Mouse (Mus musculus) midbrain, embryonic 11.5 days (tissue): ENCODE measurements around the gene Tbpl1. TPM values are rescaled to one million over a fixed set of nuclear protein-coding genes. Genes with fewer than 3 reads are reported as not detected.

Source experiments
- ATAC-seq: fragments of 200-750 bp; cut with Nextera tagmentation; 2 replicates; pipeline ENCODE4 v1.8.0; 2017; ENCODE audit warnings: moderate TSS enrichment, moderate library complexity; ENCODE audit not compliant: low FRiP score
- DNase-seq: peaks from one replicate; pipeline ENCODE4 v3.0.0; 2015; ENCODE audit warnings: low spot score; ENCODE audit errors: missing footprints
- H3K27ac ChIP-seq: fragments of 300-500 bp; sonication (generic); 2 replicates; pipeline ENCODE4 v1.5.1; 2014; ENCODE audit warnings: low read depth, low read length
- H3K27me3 ChIP-seq: fragments of 300-500 bp; sonication (generic); 2 replicates; pipeline ENCODE4 v1.6.1; 2014; ENCODE audit warnings: mild to moderate bottlenecking, low read length, moderate library complexity, mixed read lengths; ENCODE audit not compliant: control insufficient read depth, insufficient read depth
- H3K36me3 ChIP-seq: fragments of 300-500 bp; sonication (generic); 2 replicates; pipeline ENCODE4 v1.6.1; 2014; ENCODE audit warnings: mild to moderate bottlenecking, low read length, moderate library complexity, mixed read lengths; ENCODE audit not compliant: control insufficient read depth, insufficient read depth
- H3K4me1 ChIP-seq: fragments of 300-500 bp; sonication (generic); 2 replicates; pipeline ENCODE4 v1.6.1; 2014; ENCODE audit warnings: low read length; ENCODE audit not compliant: control insufficient read depth, insufficient read depth
- H3K4me2 ChIP-seq: fragments of 300-500 bp; sonication (generic); 2 replicates; pipeline ENCODE4 v1.6.1; 2014; ENCODE audit warnings: mild to moderate bottlenecking, moderate library complexity
- H3K4me3 ChIP-seq: fragments of 300-500 bp; sonication (generic); 2 replicates; pipeline ENCODE4 v1.5.1; 2014; ENCODE audit warnings: low read depth, low read length
- H3K9ac ChIP-seq: fragments of 300-500 bp; sonication (generic); 2 replicates; pipeline ENCODE4 v1.6.1; 2014; ENCODE audit warnings: low read length
- H3K9me3 ChIP-seq: fragments of 300-500 bp; sonication (generic); 2 replicates; pipeline ENCODE4 v1.6.1; 2016; ENCODE audit warnings: low read length; ENCODE audit not compliant: control insufficient read depth
- WGBS: fragments of 180-500 bp; shearing (Covaris S2); extraction: QIAGEN DNeasy Blood & Tissue Kit; methylation state at CpG from one replicate; pipeline ENCODE4 v1.1.7; 2014; 5-methylcytosine and 5-hydroxymethylcytosine counted together
- microRNA-seq: library from miRNA; unstranded; fragments of <30 nt; microRNA quantifications from one replicate; pipeline ENCODE4, GENCODE M21; 2017
- polyA plus RNA-seq: library from polyadenylated mRNA; unstranded; fragments of >200 nt; fragmentation: Nextera tagmentation; extraction: Ambion mirVana; gene quantifications from 2 replicates; pipeline ENCODE4 v1.2.1, GENCODE M21; 2014

The Tbpl1 gene
- polyA plus RNA-seq, 1 experiment from 2014 or later, result 131 TPM

DNA sequence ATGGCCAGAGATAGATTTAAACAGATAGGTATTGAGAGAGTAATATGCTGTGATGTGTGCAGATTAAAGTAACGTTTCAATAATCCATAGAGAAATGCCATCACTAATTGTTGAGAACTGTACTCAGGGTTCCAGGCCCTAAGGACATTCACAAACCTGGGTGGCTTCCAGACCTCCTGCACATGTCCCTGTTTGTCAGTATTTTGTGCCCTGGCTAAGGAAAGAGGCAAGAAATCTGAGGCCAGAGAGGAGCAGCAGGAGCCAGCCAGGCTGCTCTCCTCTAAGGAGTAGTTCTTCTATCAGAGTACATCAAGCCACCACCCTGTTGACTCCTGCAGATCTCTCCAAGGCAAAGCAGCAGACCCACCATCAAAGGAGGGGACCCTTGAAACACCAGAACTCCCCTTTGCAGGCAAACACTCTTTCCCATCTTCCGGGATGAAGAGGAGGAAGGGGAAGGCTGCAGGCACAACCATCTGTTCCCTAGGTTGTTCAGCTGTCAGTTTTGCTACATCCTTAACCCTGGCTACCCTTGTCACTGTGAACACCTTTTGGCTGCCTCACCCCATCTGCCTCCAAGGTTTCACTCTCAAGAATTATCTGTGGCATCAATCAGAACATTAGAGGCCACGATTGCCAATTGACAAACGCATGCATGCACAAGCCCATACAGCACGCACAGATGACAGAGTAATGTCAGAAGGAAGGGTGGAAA is 71.3 kb downstream of the Tbpl1 start:
- H3K36me3 ChIP-seq, result no peaks in the 10 kb centered on the region
- H3K4me2 ChIP-seq, result no peak overlapping the region
- no peak overlapping the region for H3K9ac ChIP-seq
- no peak overlapping the region for H3K4me3 ChIP-seq
- DNase-seq, result no peak
- no peaks in the 10 kb centered on the region for H3K27me3 ChIP-seq
- no peak for ATAC-seq
- H3K4me1 ChIP-seq, result peaks cover 9% of the 10 kb centered on the region
- 92% methylated on average over 5 of the region's 5 CpGs for WGBS
- no peak overlapping the region for H3K27ac ChIP-seq
- H3K9me3 ChIP-seq, result no peaks in the 10 kb centered on the region

DNA sequence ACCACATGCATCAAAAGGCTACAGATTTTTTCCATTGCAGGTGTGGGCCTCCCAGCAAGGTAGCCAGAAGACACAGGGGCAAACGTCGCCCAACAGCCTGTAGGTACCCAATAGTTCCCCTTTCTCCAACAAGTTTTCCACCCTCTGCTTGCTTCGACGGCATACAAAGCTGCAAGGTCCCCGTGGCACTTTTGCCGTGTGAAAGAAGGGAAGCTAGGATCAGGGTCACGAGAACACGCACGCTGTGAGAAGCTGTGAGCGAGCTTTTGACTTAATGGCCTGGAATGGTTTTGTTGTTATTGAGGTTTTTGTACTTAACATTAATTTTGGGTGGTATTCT is 72.4 kb downstream of the Tbpl1 start:
- DNase-seq (no peak), ATAC-seq (no peak)
- Histone ChIP-seq H3K27ac (peak overlapping the region; percentile 38), H3K4me1 (peaks cover 9% of the 10 kb centered on the region), H3K9ac (no peak overlapping the region), H3K4me3 (no peak overlapping the region), H3K36me3 (no peaks in the 10 kb centered on the region), H3K9me3 (no peaks in the 10 kb centered on the region), H3K27me3 (no peaks in the 10 kb centered on the region), H3K4me2 (no peak overlapping the region)
- 87% methylated on average over 10 of the region's 10 CpGs for WGBS

DNA sequence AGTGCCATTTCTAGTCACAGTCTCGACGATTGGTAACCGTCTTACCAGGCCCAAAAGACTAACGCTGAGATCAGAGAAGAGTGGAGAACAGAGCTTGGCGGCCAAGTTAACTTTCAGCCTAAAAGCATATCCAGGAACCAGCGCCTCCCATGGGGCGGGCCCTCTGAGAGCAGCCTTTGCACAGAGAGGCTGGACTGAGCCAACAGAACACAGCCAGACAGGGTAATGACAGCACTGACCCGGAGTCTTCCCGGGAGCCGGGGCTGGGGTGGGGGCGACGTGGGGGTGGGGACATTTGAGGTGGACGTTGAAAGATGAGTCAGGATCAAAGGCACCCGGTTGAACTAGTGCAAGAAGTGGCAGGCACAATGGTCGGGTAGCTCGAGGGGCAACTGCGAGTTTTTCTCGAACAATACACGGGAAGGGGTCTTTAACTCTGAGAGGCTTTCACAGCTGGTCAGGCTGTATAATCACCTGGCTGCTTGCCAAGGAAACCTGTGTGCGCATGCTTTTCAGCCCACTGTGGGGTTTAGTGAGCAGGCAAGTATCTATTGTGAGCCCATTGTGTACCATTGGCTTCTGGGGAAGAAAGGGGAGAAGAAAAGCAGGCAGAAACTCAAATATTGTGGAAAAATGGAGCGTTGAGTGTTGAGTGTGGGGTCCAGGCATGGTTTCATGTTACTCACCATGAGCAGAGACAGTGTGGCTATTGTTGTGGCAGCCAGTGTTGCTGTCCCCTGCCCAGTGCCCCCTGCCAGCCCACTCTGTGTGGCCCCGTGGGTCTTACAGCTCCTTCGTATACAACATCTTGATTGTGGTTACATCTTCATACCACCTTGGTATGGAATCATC is 73.0 kb downstream of the Tbpl1 start:
- Histone ChIP-seq H3K4me2 (no peak overlapping the region), H3K9me3 (no peaks in the 10 kb centered on the region), H3K4me1 (peaks cover 9% of the 10 kb centered on the region), H3K36me3 (no peaks in the 10 kb centered on the region), H3K9ac (no peak overlapping the region), H3K4me3 (no peak overlapping the region), H3K27me3 (no peaks in the 10 kb centered on the region), H3K27ac (peak overlapping the region; percentile 38)
- WGBS, result 39% methylated on average over 23 of the region's 23 CpGs
- DNase-seq (peak; percentile 94), ATAC-seq (peak; percentile 94)

Small RNA genes within 50 kb of the gene (microRNA-seq; reads per million reads assigned to microRNA genes)
- 1.7 reads per million for gene Mir7663

Other genes starting within 250 kb of the Tbpl1 start
- 3.2 and 4.2 TPM in 2 replicates for gene Slc2a12, start 86.9 kb downstream of the Tbpl1 start, polyA plus RNA-seq
- 0.11 TPM in 1 of 2 replicates, not detected in the other for gene Tcf21, start 88.2 kb upstream of the Tbpl1 start, polyA plus RNA-seq